Mouse (Mus musculus) left cerebral cortex, adult 9 months (tissue): ENCODE data around the gene Gpd2.

ENCODE experiments used
- DNase-seq, 2 experiments: peaks; one replicate each; pipeline ENCODE4 v3.0.0; 2022; ENCODE audit warnings: low spot score in 2 of 2

Gpd2 gene

GRCm38 (mm10) chr2:57250113-57250512 lies 12.7 kb downstream of the Gpd2 start:
- DNase-seq, result no peak

DNA sequence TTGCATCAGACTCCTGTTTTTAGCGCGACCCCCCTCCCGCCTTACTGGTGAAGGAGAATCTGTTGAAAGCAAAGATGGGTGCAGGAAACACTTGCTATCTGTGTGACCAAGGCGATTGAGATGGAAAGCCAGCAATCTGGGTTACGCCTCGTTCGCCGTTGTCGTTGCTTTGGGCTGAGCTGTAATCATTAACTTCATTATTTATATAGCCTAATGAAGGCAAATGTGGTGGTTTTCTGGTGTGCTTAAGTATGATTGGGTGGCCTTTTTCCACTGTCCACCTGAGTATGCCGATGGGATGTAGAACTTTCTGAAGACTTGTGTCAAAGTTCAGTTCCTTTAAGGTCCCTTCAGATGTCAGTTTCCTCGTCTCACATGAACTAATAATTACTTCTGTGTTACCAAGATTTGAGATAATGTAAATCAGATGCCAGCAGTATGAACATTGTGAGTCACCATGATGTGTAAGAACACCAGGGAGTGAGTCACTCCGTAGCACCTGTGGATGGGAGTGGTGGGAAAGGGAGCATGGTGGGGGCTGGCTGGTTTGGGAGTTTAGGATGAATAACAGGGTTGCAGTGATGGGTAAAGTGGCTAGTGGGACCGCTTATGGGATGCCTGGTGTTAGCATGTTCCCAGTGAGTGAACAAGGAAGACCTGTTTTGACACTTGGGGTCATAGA lies 14.3 kb downstream of the Gpd2 start:
- DNase-seq, result no peak

GRCm38 (mm10) chr2:57252542-57253301 lies 15.3 kb downstream of the Gpd2 start:
- no peak for DNase-seq

DNA sequence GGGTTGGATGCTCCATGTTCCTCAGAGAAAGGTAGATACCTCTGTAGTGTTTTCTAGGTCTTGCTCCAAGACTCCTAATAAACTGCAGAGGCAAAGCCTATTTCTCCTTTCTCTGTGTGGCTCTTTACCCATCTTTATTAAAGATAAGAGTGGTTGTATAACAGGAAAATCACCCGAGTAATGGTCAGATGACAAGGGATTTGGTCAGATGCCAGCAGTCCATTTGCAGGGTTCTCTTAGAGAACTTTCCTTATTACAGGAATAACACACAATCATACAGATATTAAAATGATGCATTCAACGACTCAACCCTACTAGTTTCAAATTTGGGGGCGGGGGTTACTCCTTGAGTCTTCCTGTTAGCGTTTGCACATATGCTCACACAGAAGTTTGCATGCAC lies 16.8 kb downstream of the Gpd2 start:
- DNase-seq, result no peak

DNA sequence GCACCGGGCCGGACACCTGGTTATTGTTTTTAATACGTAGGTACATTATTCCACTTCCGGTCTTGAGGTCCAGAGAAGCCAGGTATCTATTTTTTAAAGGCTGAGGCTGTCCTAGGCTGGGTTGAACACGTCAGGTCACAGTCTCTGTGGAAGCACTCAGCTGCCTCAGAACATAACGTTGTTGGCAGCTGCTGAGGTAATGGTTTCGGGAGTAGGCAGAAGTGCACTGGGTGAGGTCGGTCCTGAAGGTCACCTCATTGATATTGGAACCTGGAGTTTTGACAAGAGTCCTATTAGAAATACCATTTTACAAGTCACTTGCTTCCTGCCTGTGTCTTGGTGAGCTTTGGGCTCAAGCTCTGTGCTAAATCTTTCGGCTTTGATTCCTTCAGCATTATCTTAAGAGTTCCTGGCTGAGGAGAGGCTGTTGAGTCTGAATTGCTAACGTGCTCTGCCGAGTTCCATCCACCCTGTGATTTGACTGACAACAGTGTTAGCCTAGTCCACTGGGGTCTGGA lies 17.8 kb downstream of the Gpd2 start:
- no peak for DNase-seq

DNA sequence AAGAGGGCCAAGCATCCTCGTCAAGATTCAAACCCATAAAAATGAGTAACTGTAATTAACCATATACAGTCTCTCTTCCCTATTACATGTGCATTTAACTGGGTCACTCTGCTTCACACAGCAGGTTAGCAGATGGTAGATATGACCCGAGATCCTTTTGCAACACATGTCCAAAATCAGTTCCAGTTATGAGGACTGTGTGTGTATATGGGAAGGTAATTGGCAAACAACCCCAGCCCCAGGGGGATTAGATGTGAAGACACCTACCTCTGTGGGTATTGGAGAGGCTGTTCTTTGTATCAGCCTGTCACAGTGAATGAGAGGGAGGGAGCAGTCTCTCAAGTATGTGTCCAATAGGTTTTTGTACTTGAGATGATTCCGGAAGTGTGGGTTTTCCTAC lies 18.4 kb downstream of the Gpd2 start:
- DNase-seq, result no peak

- DNase-seq, result no peak
Observed at GRCm38 (mm10) chr2:57256459-57256858, 19.0 kb downstream of the Gpd2 start.

- no peak for DNase-seq
Observed at GRCm38 (mm10) chr2:57261286-57262077, 24.0 kb downstream of the Gpd2 start.

GRCm38 (mm10) chr2:57263431-57263830 lies 26.0 kb downstream of the Gpd2 start:
- DNase-seq, result no peak

GRCm38 (mm10) chr2:57264912-57265311 lies 27.5 kb downstream of the Gpd2 start:
- no peak for DNase-seq

- DNase-seq, result no peak
Observed at GRCm38 (mm10) chr2:57266679-57267393, 29.4 kb downstream of the Gpd2 start.

- no peak for DNase-seq
Observed at GRCm38 (mm10) chr2:57267394-57267716, 29.9 kb downstream of the Gpd2 start.

DNA sequence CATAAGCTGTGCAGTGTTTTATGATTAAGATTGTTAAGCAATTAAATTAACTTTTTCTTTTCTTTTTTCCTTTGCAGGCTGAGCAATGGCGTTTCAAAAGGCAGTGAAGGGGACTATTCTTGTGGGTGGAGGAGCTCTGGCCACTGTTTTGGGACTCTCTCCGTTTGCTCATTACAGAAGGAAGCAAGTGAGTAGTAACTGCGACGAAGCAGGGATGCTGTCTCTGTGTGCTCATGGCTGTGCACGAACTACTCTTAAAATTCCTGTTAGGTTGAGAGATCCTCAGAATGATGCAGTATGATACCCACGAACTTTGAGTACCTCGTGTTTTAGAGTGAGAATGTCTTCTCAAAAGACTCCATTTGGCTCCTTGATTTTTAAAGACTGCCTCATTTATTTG lies 30.5 kb downstream of the Gpd2 start:
- DNase-seq, result no peak

DNA sequence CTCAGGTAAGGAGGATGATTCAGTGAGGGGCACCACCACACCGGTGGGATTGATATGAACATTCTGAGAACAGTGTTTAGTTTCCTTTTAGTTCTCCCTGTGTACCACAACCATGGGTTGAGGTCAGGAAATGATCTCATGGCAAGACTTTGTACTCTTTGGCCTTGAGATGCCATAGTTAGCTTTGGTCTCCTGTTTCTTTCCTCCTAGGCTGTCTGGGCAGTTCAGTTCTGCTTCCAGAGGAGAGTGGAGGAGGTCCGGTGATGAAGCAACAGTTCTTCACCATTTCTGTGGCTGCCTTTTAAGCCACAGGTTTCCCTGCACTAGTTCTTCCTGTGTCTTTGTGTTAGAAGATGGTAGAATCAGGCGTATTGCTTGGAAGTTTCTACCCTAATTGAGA lies 31.4 kb downstream of the Gpd2 start:
- DNase-seq, result no peak

DNA sequence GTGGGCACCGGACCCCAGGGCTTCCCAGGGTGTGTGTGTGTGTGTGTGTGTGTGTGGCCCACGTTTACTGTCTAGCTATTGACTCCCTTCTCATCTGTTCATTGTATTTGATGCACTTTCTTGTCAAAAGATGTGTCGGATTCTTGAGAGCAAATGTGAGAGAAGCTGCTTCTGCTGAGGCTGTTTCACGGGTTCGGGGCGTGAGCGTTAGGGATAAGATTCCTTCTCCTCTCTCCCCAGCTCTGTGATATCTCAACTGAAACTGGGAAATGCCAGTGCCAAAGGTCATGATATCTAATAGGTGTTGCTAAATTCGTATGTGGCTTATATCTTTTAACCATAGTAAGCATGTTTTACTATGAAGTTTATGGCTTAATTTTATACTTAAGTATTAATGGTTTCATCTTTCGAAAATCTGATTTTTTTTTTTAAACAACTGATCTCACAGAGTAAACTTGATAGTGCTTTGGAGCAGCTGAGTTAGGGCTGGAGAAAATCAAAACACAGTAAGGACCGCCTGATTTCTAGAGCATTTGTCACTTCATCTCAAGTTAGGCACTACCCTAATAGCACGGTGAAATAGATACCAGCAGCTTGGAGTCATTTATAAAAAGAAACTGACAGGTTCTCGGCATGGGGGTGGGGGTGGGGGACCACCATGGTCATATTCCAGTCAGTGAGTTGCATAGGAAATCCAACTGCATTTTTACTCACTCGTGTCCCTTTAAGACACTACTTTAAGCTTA lies 32.4 kb downstream of the Gpd2 start:
- no peak for DNase-seq

DNA sequence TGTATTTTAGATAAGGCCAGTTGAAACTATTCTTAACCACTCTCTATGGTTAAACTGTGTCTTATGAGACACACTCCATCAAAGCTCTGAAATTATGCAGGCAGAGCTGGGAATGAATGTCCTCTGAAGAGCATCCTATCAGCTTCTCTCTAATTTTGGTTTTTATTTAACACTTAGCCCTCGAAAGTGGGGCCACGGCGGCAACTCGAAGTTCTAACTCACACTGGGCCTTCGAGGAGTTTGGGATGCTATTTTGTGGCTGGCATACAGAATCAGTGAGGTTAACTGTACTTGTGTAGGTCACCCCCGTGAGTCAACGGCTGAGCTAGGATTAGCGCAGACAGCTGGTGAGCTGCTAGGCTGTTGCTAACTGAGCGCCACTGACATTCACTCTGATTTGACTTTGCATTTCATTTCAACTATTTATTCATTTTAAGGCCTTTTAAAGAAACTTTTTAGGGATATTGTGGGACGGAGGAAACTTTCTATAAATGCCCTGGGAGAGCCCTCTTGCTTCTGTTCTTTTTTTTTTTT lies 42.8 kb downstream of the Gpd2 start:
- DNase-seq, result peak in 1 of 2 experiments; percentile 11

DNA sequence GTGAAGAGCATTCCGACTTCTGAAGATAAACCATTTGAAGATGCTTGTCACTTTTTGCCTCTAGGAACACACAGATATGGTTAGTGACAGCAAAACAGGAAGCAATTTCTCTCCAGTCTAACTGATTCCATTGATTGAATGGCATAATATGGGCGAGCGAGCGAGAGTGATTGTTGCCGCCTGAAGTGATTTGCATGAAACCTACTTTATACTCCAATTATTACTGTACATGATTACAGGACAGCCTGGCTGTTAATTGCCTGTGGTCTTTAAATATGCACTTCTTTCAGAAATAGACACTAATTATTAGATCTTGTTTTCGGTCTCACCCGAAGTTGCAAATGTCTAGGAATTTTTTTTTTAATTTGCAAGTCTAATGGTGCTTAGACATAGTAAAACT lies 46.4 kb downstream of the Gpd2 start:
- DNase-seq, result no peak

GRCm38 (mm10) chr2:57285197-57285596 lies 47.8 kb downstream of the Gpd2 start:
- DNase-seq, result no peak

DNA sequence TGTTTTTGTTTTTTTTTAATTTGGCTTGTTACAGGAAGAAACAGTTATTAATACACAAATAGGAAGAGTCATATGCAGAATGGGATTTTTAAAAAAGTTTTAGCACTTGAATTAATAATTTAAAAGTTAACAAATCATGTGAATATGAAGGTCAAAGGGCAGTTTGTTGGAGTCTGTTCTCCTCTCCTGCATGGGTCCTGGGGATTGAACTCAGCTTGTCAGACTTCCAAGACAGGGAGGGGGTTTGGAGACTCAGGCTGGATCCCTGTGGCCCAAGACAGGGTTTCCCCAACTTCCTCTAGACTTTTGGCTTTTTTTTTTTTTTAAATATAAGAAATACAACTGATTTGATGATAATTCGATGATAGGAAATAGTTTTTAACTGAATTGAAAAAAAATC lies 50.6 kb downstream of the Gpd2 start:
- no peak for DNase-seq

- DNase-seq, result no peak
Observed at GRCm38 (mm10) chr2:57293571-57293970, 56.1 kb downstream of the Gpd2 start.

- no peak for DNase-seq
Observed at GRCm38 (mm10) chr2:57296069-57296468, 58.6 kb downstream of the Gpd2 start.
